Mouse (Mus musculus): Measurements from ENCODE around the gene Atg5.

Atg5 gene

DNA sequence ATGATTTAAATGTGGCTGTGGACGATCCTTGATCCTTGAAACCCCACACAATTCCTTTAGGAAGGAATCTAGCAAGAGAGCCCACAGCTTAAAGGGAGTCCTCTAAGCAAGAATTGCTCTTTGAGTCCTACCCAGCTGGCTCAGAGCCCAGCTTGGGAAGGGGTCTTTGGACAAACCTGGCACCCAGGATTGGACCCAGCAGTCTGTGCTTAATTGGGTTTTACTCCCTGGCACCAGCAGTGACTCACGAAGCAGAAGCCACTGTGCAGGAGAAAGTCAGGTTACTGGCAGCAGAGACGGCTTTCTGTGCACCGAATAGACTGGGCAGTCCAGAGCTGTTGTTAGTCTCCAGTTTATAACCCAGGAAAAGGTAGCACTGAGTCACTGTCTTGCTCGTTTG is 117.1 kb downstream of the Atg5 start:
- no peak for DNase-seq (ENCODE audit: low read depth, low spot score)

DNA sequence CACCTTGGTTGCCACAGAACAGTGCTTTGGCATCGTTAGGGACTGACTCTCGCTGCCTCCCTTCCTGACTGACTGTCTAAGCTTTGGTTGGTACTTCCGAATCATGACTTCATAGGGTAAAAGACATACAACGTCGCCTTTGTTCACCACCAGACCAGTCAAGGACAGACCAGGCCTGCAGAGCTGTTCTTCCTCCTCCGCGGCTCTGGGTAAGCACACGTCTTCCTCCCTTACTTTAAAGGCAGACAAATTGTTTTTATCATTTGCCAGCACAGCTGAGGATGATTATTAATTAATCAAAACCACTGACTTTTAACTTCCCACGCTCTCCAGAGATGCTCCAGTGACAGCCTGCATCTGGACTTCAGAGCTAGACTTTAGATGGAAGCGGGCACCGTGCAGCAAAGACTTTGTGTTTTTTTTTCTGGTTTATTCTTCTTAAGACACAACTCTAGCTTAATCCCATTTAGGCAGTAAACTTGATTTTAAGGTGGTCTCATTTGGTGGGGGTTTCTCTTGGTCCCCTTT is 120.6 kb downstream of the Atg5 start:
- no peak for DNase-seq (ENCODE audit: low read depth, low spot score)

DNA sequence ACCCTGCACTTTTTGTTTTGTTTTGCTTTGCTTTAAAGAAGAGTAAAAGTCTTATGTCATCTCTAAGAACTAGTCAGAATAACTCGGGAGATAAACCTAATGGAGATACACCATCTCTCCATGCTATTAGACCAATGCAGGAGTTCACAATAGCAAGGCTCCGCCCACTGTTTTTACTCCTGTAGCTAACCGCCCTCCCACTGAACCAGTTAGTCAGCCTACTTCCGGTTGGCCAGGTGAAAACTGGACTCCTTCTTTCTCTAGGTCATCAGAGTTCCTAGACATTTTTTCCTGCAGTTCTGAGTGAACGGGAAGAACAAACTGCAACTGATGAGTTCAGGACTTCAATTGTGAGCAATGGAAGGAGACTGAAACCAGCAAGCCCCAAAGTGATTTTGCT is 122.1 kb downstream of the Atg5 start:
- DNase-seq (ENCODE audit: low read depth, low spot score) = no peak

DNA sequence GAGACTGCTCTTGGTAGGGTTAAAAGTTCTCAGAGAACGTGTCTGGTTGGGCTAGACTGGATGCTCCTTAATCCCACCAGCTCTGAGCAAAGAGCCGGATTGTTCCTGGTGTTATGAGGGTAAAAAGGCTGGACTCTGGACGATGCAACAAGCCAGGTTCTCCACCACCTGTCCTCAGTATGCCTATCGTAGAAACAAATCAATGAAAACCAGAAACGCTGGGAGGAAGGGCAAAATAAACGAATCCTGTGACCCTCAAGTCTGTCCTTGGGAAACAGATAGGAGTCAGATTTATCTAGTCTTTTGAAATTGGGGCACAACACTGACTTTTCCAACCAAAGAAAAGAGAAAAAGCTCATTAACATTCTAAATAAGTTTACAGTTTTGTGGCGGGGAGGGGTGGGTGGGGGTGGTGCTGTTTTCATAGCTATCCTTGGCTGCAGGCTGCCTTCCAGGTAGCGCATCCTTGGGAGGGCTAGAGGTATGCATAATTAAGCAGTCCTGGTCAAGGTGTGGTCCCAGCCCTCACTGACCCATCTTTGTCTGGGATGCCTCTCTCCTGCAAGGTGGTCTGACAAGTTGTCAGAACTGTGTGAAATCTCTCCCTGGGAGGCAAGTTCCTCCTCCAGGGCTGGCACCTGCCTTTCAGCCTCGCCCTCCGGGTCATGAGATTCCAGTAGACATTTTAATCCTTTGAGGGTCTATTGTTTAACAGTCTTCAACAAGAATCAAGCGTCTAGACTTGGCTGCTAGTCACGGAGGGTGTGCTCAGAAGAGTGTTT is 123.5 kb downstream of the Atg5 start:
- DNase-seq (ENCODE audit: low read depth, low spot score) = no peak

DNA sequence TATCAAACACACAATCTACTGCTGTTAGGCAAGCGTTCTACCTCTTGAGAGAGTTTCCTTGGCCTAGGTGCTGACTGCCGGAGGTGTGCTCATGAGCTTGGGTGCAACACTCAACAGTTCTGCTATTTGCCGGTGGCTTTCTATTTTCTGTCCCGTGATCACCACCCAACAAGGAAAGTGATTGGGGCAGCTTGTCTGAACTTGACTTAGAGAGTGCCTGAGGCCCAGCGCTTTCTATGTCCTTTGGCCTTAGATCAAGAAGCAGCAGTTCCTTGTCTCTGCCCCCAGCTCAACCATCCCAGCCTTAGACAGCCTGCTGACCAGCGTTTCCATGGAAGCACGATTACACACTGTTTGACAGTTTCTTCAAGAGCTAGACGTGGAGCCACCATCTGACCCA is 124.7 kb downstream of the Atg5 start:
- no peak for DNase-seq (ENCODE audit: low read depth, low spot score)

DNA sequence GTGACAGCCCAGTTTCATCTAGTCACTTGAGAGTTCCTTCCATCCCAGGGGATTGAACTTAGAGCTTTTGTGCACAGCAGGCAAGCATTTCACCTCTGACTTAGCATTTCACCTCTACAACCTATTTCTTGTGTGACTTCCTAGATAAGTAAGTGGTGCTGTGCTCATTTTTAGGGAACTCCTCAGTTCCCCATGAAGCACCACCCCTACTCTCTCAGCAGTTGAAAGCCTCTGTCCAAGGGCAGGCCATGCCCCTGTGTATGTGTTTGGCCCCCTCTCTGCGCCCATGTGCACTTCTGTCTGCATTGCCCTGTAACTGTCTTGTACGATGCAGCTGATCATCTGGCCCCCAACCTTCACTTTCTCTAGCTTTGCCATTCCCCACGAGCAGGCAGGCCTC is 132.0 kb downstream of the Atg5 start:
- no peak for DNase-seq (ENCODE audit: low read depth, low spot score)

DNA sequence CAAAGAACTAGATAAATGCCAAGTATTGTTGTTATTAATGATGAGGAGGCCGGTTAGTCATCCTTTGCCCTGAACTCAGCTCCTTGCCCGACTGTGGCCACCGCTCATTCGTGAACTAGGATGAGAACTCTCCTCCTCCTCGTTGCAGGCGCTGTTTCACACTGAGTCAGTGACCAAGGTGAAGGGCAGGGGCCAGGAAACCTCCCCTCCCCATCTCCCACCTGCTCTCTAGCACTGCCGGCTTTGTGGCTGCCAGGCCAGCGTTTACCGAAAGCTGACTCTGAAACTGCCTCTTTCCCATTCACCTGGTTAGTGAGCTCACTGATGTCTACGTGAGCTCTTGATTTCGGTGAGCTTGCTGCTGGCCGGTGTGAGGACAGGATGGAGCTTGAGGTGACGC is 132.4 kb downstream of the Atg5 start:
- DNase-seq (ENCODE audit: low read depth, low spot score) = no peak

DNA sequence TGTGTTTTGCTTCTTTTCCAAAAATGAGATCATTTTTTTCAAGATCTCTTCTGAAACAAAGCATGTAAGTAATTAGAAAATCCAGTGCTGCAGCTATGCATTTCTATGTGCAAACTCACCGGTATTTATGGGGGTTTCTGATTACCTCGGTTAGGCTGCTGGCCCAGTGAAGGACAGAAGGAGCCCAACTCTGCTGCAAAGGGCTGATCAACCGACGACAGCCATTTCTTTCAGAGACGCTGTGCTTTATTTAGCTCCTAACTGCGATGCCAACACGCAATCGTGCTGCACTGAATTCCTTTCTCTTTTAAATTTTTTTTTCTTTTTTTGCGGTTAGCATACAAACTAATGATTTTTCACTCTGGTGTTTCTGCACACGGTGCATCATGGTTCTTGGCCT is 133.4 kb downstream of the Atg5 start:
- no peak for DNase-seq (ENCODE audit: low read depth, low spot score)

DNA sequence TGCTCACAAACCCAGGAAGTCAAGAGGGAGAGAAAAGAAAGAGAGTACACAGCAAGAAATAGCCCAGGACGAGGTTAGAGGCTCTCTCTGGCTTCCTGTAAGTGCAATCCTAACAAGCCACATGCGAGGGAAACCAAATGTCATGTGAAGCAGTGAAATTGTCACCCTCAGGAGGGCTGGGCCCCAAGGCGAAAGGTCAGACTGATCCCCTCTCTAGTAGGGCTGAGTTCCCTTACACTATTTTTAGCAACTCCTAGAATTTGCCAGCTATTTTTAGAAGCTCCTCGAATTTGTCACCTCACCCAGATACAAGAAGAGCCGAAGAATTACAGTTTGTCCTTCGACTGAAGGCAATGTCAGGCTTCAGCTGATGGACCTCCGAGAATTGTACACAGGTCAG is 135.3 kb downstream of the Atg5 start:
- no peak for DNase-seq (ENCODE audit: low read depth, low spot score)

DNA sequence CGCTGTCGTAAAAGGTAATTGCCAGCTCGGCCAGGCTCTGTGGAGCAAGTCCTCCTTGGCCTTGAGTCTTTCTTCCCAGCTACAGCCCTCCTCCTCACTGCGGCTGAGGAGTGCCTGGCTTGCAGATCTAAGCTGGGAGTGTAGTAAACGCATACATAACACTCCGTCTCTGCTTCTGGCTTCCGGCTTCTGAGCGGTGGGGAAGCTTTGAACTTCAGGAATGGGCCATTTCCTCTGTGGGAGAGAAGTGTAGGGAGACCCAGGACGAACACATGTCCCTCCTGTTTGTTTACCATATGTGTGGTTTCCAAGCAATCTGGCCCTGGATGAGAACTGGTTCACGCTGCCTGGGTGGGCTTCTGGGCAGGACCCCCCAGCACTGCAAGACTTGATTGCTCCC is 140.9 kb downstream of the Atg5 start:
- DNase-seq (ENCODE audit: low read depth, low spot score) = no peak

DNA sequence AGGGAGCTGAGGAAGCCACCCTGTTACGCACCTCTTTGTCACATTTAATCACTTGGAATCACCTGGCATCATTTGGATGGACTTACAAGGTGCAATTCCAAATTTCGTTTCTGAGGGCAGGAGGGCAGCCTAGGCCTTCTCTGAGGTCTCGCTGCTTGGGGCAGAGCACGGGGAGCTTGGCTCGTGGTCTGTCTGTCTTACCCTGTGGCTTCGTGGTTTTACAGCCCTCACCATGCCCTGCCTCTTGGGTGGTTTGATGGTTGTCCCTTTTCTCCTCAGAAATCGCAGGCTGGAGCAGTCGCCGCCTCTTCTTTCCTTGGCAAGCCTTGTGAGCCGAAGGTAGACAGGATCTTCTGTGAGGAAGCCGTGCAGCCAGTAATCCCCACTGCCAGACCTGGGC is 141.8 kb downstream of the Atg5 start:
- no peak for DNase-seq (ENCODE audit: low read depth, low spot score)

Measured in 3T3-L1 (cell line).